Mouse (Mus musculus) megakaryocyte-erythroid progenitor cell, adult 5-6 weeks (primary cell): Measurements from ENCODE around the gene St3gal3. TPM values are rescaled to one million over a fixed set of nuclear protein-coding genes. Genes with fewer than 3 reads are reported as not detected.

ENCODE experiments used
- ATAC-seq: replicated peaks from 2 replicates; pipeline ENCODE4 v1.8.0; 2016; ENCODE audit warnings: mild to moderate bottlenecking, inconsistent platforms; ENCODE audit not compliant: severe bottlenecking, poor library complexity, low FRiP score, low TSS enrichment
- total RNA-seq, 2 experiments: library from RNA; stranded (forward) in 1 of 2; stranded (reverse) in 1 of 2; fragments of 200-1000, 215-1000 nt in 1 of 2; fragments of >200 nt in 1 of 2; fragmentation: Nextera tagmentation in 1 of 2; gene quantifications; 2 replicates each; pipeline ENCODE4 v1.2.3; 2014 to 2017

The St3gal3 gene
- total RNA-seq, 2 experiments from 2014 or later: 6.6 to 14.1 TPM

GRCm38 (mm10) chr4:117890031-117890430 is 244.7 kb downstream of the St3gal3 start:
- no peak for ATAC-seq

GRCm38 (mm10) chr4:117889471-117889870 is 245.2 kb downstream of the St3gal3 start:
- ATAC-seq: no peak

- ATAC-seq: no peak
Observed at GRCm38 (mm10) chr4:117887920-117888319, 246.8 kb downstream of the St3gal3 start.

GRCm38 (mm10) chr4:117887133-117887532 is 247.6 kb downstream of the St3gal3 start, which contains the start of gene Atp6v0b:
TSS of gene Atp6v0b (minus strand) at chr4:117887333.
- peak; percentile 82 for ATAC-seq

GRCm38 (mm10) chr4:117886644-117887043 is 248.1 kb downstream of the St3gal3 start:
- ATAC-seq: peak; percentile 19; the same call in 1 of the 2 replicates

GRCm38 (mm10) chr4:117885994-117886393 is 248.7 kb downstream of the St3gal3 start:
- ATAC-seq: no peak

- ATAC-seq: no peak
Observed at GRCm38 (mm10) chr4:117885093-117885492, 249.6 kb downstream of the St3gal3 start.

GRCm38 (mm10) chr4:117884146-117884545 is 250.6 kb downstream of the St3gal3 start:
- ATAC-seq: no peak

- no peak for ATAC-seq
Observed at GRCm38 (mm10) chr4:117882701-117883691, 251.7 kb downstream of the St3gal3 start, which contains the start of gene B4galt2. TSS of gene B4galt2 (minus strand) at chr4:117883487.

Other genes starting within 250 kb of the St3gal3 start
- 164 and 195 TPM in 2 replicates for gene Atp6v0b, start 247.6 kb downstream of the St3gal3 start, total RNA-seq (2014; fragmentation: Nextera tagmentation)
- gene Atp6v0b, start 247.6 kb downstream of the St3gal3 start, total RNA-seq (2017): 40.6 and 60.1 TPM in 2 replicates
- gene Dph2, start 242.9 kb downstream of the St3gal3 start, total RNA-seq (2014; fragmentation: Nextera tagmentation): 12.8 and 24.7 TPM in 2 replicates
- gene Dph2, start 242.9 kb downstream of the St3gal3 start, total RNA-seq (2017): 11.7 and 12.6 TPM in 2 replicates
- 18.4 and 23.4 TPM in 2 replicates for gene Ipo13, start 219.9 kb downstream of the St3gal3 start, total RNA-seq (2014; fragmentation: Nextera tagmentation)
- 6.4 and 7.8 TPM in 2 replicates for gene Ipo13, start 219.9 kb downstream of the St3gal3 start, total RNA-seq (2017)
- gene Artn, start 205.2 kb downstream of the St3gal3 start, total RNA-seq (2014; fragmentation: Nextera tagmentation): not detected in 2 replicates
- not detected in 2 replicates for gene Artn, start 205.2 kb downstream of the St3gal3 start, total RNA-seq (2017)
- 20.5 and 24.9 TPM in 2 replicates for gene Kdm4a, start 45.1 kb upstream of the St3gal3 start, total RNA-seq (2014; fragmentation: Nextera tagmentation)
- gene Kdm4a, start 45.1 kb upstream of the St3gal3 start, total RNA-seq (2017): 28.8 and 36.0 TPM in 2 replicates
- gene Ptprf, start 156.5 kb upstream of the St3gal3 start, total RNA-seq (2014; fragmentation: Nextera tagmentation): not detected in 2 replicates
- 0.04 TPM in 1 of 2 replicates, not detected in the other for gene Ptprf, start 156.5 kb upstream of the St3gal3 start, total RNA-seq (2017)